Mouse (Mus musculus) kidney, adult 9 months (tissue): ENCODE measurements at regions not wholly inside any gene's neighbourhood (a gene's known extent, or its start where the extent isn't known, plus 50 kb on each side); places are given as distances from the start of the nearest gene placed in this dataset.

Source experiments
- DNase-seq: peaks from one replicate; pipeline ENCODE4 v3.0.0; 2022

DNA sequence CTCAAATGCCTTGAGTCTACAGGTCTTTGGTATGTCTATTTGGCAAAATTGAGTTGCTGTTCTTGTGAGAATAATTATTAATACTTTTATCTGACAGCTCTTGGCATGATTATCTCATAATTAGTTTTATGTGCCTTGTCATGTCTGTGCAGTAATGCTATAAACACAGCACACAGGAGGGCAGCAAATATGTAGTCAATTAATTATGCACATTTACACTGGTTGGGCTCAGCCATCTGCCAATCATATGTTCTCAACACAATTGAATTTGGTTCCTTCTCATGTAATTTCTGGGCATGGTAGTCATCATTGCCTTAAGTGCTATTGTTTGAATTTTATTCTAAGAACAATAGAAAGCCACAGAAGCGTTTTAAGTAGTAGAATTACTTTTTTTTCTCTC lies 1650.7 kb upstream of the Tenm2 start:
- DNase-seq: no peak

DNA sequence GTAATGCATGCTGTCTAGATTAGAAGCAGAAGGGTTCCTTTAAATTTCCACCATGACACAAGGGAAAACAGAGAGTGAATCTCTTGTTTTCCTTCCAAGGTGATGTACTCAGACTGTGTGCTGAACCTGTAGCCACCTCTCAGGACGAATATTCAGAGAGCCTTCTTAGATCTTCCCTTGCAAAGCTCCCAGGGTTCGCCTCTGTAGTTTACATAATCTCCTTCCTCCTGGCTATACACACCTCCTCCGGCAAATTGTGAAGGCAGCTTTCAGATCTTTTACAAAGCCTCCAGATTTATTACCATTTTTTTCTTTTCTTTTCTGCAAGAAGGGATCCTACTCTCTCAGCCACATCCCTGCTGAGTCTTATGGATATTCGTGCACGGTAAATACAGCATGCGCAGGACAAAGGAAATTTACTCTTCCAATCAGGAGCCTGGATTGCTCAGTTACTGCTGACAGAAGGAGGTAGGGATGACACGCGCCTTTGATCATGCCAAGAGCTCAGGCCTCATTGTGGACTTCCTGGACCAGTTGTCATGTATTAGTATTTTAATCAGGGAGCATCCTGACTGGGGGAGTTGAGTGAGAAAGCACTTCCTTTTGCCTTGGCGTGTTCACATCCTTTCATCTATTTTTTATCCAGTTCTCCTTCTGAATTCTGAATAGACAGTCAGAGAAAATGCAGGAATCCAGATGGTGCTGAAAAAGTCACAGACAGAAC lies 1626.0 kb upstream of the Tenm2 start:
- no peak for DNase-seq

DNA sequence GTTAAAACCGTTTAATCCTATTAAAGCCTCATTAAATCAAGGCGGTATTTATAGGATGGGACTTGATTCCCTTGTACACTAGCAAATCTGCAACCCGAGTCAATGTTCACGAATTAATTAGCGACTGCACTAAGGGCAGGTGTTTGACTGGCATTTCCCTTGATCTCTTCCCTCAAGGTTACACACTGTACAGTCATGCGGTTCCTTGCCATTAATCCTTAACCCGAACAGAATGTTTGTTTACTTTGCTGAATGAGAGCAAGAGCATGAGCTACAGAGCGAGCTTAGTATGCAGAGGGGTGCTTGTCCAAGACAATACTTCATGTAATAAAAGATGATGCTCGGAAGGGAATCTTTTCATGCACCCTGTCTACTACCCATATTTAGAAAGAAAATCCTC lies 1620.9 kb upstream of the Tenm2 start:
- DNase-seq: peak; percentile 86

DNA sequence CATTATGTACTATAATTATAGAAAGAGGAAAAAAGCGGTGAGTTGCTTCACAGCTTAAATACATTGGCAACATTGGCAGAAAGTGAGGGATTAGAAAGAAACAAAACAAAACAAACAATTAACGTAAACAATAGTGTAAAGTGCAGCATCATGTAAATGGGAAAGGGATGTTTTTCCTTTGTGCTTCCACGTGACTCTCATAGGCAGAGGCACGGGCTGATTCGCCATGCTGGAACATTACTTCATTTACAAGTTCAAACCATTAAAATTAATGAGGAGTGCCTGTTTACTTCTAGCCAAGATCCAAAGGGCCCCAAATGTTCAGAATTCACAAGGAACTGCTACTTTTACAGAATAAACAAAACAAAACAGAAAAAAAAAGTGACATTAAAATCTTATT lies 1593.4 kb upstream of the Tenm2 start:
- DNase-seq: no peak

DNA sequence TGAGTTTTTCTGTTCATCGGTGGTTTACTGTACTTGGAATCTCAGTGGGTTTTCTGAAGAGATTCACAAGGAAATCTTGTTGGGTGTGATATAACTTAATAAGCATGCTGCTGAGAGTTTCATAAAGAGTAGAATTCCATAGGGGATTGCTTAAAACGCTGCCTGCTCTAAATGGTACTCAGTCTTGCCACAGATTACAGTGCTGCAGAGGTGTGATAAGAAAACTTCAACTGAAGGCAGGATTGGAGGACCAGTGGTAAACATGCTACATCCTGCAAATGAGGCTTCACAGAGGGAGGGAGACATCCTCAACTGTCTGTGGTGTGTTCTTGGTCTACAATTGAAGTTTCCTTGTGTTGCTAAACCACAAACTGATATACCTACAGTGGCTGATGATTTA lies 1592.6 kb upstream of the Tenm2 start:
- DNase-seq: no peak

DNA sequence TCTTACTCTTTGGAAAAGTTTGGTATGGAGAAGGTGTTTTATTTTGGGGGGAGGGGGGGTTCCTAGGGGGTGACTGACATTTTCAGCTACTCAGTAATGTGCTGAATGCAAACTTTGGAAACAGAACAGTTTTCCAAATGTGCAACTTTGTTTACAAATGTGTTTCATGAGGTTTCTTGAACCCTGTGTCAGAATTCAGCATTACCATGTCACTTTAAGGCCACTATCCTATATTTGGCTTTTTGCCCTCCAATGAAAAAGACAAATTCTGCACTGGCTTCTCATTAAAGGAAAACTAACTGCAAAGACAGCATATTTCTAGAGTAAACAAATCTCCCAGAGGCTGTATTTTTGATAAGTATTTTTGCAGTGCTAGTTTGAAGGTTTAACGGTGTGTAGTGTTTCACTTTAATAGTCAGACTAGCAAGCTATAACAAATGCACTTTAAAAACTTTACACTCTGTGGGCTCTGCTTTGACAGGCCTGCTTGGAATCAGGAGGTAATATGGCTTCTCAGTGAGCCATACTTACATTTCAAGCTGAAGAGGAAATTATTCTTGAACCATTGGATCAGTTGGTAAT lies 1589.5 kb upstream of the Tenm2 start:
- DNase-seq: no peak

DNA sequence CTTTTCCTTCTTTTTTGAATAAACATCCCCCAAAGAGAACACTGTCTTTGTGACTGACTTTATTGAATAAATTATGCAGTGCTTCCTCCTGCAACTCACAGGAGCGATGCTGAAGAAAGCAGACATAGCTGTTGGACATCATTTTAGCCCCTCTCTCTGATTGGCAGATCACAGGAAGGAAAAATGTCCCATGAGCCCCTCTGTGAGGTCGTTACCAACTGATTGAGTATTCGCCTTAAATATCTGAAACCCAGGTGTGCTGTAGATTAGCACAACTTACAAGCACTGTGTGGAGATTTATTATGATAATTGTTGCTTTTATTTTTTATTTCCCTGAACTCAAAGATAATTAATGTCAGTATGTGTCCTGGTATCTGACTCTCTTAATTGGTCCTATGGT lies 1582.4 kb upstream of the Tenm2 start:
- no peak for DNase-seq

DNA sequence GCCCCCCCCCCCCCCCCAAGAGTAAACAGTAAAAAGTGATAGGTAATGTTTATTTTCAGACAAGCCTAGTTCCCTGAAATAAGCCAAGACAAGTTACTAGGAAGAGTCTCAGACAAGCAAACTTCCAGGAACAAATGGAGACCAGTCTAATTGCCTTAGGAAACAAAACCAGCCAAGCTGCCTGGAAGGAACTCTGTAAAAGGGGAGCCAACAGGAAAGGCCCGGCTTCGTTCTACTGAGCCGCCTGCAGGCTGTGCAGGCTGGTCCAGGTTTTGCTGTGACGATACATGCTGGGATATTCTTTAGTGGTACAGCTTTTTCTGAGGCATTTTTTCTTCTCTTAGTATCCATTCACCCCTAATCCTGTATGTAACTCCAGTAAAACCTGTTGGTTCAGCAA lies 1547.8 kb upstream of the Tenm2 start:
- DNase-seq: no peak

DNA sequence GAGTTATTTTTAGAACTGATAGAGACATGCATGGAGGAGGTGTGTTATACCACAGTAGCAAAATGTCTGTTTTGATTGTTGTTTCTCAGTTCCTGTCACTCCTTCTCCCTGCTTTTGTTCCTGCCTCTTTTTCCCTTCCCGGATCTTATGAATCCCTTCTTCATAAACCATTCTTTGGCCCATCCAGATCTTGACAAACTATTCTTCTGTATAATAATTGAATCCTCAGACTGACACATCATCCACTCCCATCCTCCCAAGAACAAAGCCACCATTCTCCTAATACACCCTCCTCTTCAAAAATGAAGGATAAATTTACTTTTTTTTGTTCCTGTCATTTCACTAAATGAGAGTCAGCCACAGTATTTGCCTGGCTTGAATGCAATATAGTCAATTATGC lies 1543.8 kb upstream of the Tenm2 start:
- no peak for DNase-seq

DNA sequence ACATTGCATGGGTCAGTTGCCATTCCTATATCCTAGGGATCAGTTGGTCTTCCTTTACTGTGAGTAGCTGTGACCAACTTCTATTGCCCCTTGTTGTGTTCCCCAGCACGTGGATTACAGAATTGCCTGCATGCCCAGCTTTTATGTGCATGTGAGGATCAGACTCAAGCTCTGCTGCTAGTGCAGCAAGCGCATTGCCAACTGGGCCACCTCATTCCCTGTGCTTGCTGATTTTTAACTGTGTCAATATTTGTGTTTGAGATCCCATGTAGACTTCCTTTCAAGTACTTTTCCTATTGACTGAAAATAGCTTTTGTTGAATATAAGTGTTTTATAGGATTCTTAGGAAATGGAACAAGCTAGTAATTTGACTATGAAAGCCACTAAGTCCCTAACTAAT lies 1526.5 kb upstream of the Tenm2 start:
- no peak for DNase-seq

DNA sequence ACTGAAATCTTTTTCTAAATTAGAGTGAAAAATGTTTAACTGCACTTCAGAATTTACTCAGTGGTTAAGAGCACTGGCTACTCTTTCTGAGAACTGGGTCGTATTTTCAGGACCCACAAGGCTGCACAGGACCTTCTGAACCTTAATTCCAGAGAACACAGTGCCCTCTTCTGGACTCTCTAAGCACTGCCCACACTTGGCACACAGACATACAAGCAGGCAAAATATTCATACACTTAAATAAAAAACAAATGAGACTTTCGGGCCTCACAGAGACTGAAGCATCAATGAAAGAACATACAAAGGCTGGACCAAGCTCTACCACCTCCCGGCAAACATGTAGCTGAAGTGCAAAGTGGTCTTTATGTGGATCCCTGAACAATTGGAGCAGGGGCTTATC lies 1511.8 kb upstream of the Tenm2 start:
- DNase-seq: peak; percentile 47

DNA sequence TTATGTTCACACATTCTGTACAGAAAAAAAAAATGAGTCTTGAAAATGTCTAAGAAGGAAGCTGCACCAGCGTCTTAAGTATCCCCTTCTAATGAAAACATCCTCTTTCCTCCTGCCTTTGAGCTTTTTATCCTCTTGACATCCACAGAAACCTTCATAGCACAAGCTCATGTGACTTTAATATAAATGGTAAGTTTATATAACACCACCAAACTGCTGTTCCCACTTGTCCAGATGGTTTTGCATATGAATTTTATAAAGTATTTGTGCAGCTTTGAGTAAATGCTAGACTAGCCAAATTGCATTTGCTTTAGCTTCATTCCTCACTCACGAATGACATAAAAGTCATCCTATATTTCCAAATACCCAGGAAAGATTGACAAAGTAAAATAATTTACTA lies 1493.3 kb upstream of the Tenm2 start:
- no peak for DNase-seq

DNA sequence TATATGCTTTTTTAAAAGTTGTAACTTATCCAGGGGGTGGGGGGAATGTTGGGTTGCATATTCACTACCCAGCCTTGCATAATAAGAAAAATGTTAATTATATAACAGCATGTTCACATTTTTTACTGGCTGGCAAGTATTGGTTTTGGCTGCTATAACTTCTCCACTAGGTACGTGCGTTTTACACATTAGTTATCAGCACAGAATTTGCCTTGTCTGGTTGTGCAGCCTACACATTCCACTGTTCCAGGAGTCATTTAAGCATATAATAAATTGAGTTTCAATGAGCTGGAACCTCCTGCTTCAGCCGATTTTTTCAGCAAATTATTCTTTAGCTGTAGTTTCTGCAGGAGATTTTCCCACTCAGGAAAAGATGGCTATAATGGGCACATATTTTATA lies 1479.9 kb upstream of the Tenm2 start:
- DNase-seq: no peak

DNA sequence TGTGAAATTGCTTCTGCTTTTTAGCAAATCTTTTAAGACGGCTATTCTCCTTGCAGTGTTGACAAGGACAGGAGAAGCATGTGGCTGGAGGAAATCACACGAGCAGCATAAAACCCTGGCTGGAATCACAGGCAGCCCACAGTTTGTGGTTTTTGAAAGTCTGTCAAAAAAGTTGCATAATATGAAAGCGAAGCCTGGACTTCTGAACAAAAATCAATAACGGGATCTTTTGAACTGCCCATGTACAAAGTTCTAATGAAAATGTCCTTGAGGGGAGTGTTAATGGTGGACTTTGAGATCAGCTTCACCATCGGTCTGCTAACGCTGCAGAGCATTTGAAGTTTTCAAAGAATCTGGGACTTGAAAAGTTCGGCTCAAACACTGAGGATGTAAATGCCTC lies 1445.5 kb upstream of the Tenm2 start:
- no peak for DNase-seq

DNA sequence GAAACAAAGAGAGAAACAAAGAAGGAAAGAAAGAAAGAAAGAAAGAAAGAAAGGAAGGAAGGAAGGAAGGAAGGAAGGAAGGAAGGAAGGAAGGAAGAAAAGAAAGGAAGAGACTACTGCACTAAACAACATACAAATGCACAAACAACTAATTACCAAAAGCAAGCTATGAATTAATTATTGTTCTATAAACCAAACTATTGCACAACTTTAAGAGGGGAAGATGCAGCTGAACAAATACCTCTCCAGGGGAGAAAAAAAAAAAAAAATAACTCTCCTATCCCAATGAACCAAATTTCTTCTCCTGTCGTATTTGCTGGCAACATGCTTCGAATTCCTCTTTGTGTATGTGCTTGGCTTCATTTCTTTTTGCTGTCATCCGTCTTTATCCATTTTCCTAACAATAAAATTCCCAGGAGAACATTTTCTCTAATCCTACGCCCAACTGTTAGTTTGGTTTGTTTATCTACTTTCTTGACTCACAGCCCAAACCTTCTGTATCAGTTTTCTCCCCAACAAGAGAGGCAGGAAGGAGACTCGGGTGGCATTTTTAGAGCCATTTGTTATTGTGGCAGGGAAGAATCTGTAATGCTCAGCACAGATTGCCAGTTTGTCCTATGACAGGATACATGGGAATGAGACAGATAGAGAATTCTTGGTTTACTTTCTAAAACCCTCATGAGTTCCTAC lies 1437.7 kb upstream of the Tenm2 start:
- no peak for DNase-seq
